Mouse (Mus musculus) thymus, adult 2 months (tissue): ENCODE measurements around the gene Exd2.

Experiments
- CTCF ChIP-seq: fragments of 200-500 bp; IDR thresholded peaks from 2 replicates; pipeline ENCODE4 v1.5.1; 2012; ENCODE audit warnings: mild to moderate bottlenecking, control low read depth, low read length, moderate library complexity, borderline replicate concordance; ENCODE audit not compliant: control insufficient read depth, poor library complexity, insufficient read depth; ENCODE audit errors: extremely low read depth
- POLR2A ChIP-seq: fragments of 200-500 bp; IDR thresholded peaks from 2 replicates; pipeline ENCODE4 v1.6.1; 2012; ENCODE audit warnings: mild to moderate bottlenecking, low read length, control low read depth, moderate library complexity; ENCODE audit not compliant: control insufficient read depth, poor library complexity, insufficient read depth; ENCODE audit errors: extremely low read depth

DNA sequence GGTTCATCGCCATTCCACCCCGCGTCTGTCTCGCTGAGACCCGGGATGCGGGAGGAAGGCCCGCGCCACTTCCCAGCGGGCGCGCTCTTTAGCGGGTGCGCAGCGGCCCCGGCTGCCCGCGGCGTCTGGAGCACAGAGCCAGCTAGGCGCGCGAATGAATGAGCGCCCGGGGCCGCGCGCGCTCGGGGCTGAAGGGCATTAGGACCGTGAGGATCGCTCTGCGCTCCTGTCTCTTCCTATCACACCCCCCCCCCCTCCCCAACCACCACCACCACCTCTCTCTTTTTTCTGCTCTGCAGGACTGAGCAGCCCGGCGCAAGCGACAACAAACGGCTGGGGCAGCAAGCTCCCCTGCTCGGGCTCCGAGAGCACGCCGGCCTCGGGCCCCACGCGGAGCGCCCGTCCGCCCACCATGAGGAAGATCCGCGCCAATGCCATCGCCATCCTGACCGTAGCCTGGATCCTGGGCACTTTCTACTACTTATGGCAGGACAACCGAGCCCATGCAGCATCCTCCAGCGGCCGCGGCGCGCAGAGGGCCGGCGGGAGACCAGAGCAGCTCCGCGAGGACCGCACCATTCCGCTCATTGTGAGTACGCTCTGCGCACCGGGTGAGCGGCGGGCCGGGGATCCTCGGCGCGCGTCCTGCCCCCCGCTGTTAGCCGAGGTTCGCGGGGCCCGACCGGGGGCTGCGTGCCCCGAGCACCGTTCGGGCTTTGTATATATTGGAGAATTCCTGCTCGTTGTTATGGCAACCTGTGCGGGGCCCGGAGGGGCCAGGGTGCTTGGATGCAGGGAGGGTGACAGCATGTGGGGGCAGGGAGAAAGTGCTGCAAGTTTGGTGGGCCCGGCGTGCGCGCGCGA, 56.1 kb downstream of the Exd2 start:
- TF ChIP-seq CTCF (no peak), POLR2A (no peak)
